Mouse (Mus musculus) kidney, postnatal 36 days (tissue): ENCODE measurements around the gene Kat6b.
A peak's percentile ranks its signal among the peaks of the same experiment; 100 is the strongest.
"Not testable (repeated sequence)": the region's sequence is repeated elsewhere in the genome, so short reads cannot be mapped to it uniquely, and the experiment has no call there.

Experiments
- DNase-seq, 2 experiments: peaks; one replicate each; pipeline ENCODE4 v3.0.0; 2021 to 2022; ENCODE audit warnings: mixed read lengths in 2 of 2

The Kat6b gene

GRCm38 (mm10) chr14:21670422-21671006 is 189.3 kb downstream of the Kat6b start:
- not testable (repeated sequence) for DNase-seq

- no peak for DNase-seq
Observed at GRCm38 (mm10) chr14:21673100-21673499, 191.9 kb downstream of the Kat6b start.

GRCm38 (mm10) chr14:21674471-21674870 is 193.2 kb downstream of the Kat6b start:
- DNase-seq, result no peak

GRCm38 (mm10) chr14:21676223-21676622 is 195.0 kb downstream of the Kat6b start:
- no peak for DNase-seq

- peak; percentile 43 to 81 for DNase-seq
Observed at GRCm38 (mm10) chr14:21678509-21679285, 197.5 kb downstream of the Kat6b start.

- peak in 1 of 2 experiments; percentile 38 for DNase-seq
Observed at GRCm38 (mm10) chr14:21679631-21680201, 198.5 kb downstream of the Kat6b start.

- DNase-seq, result peak; percentile 86 to 91
Observed at GRCm38 (mm10) chr14:21682681-21683129, 201.5 kb downstream of the Kat6b start.

- no peak for DNase-seq
Observed at GRCm38 (mm10) chr14:21683834-21684233, 202.6 kb downstream of the Kat6b start.

- DNase-seq, result no peak
Observed at GRCm38 (mm10) chr14:21685411-21686146, 204.3 kb downstream of the Kat6b start.

- no peak for DNase-seq
Observed at GRCm38 (mm10) chr14:21686376-21687279, 205.4 kb downstream of the Kat6b start.

GRCm38 (mm10) chr14:21691070-21691469 is 209.8 kb downstream of the Kat6b start:
- DNase-seq, result no peak

GRCm38 (mm10) chr14:21695020-21695419 is 213.8 kb downstream of the Kat6b start:
- no peak for DNase-seq

- DNase-seq, result peak; percentile 49 to 84
Observed at GRCm38 (mm10) chr14:21696186-21696830, 215.1 kb downstream of the Kat6b start.

- DNase-seq, result no peak
Observed at GRCm38 (mm10) chr14:21702691-21703090, 221.5 kb downstream of the Kat6b start.

GRCm38 (mm10) chr14:21703255-21703654 is 222.0 kb downstream of the Kat6b start:
- no peak for DNase-seq

GRCm38 (mm10) chr14:21705462-21705861 is 224.2 kb downstream of the Kat6b start:
- DNase-seq, result no peak

- no peak for DNase-seq
Observed at GRCm38 (mm10) chr14:21706759-21707571, 225.7 kb downstream of the Kat6b start.

- DNase-seq, result peak in 1 of 2 experiments; percentile 9
Observed at GRCm38 (mm10) chr14:21709545-21709944, 228.3 kb downstream of the Kat6b start.

- DNase-seq, result no peak
Observed at GRCm38 (mm10) chr14:21711231-21711630, 230.0 kb downstream of the Kat6b start.

- no peak for DNase-seq
Observed at GRCm38 (mm10) chr14:21714486-21714885, 233.3 kb downstream of the Kat6b start, which contains the start of gene Dupd1. Gene Dupd1 (minus strand): TSS chr14:21714576.
